Mouse (Mus musculus) CH12.LX (cell line): Measurements from ENCODE around the gene Dip2b.

Experiments
- BHLHE40 ChIP-seq: IDR thresholded peaks from 2 replicates; pipeline ENCODE4 v1.6.1; 2011; ENCODE audit warnings: mild to moderate bottlenecking, low read depth, low read length, improper control_type of control experiment
- CHD2 ChIP-seq: IDR thresholded peaks from 2 replicates; pipeline ENCODE4 v1.6.1; 2011; ENCODE audit warnings: low read length, improper control_type of control experiment
- CTCF ChIP-seq, 2 experiments: IDR thresholded peaks in 1 of 2; conservative IDR thresholded peaks in 1 of 2; 2 replicates each; pipeline ENCODE4 v1.5.1; 2011 to 2012; ENCODE audit warnings: low read depth in 2 of 2, low read length in 2 of 2, improper control_type of control experiment in 1 of 2, inconsistent platforms in 1 of 2, mild to moderate bottlenecking in 1 of 2, moderate library complexity in 1 of 2
- ELF1 ChIP-seq: IDR thresholded peaks from 2 replicates; pipeline ENCODE4 v1.6.1; 2014; ENCODE audit warnings: low read depth, mild to moderate bottlenecking, inconsistent platforms, low read length, improper control_type of control experiment
- EP300 ChIP-seq: IDR thresholded peaks from 2 replicates; pipeline ENCODE4 v1.6.1; 2011; ENCODE audit warnings: low read length, improper control_type of control experiment
- MAFK ChIP-seq: IDR thresholded peaks from 2 replicates; pipeline ENCODE4 v1.6.1; 2011; ENCODE audit warnings: low read length, improper control_type of control experiment; ENCODE audit not compliant: insufficient replicate concordance
- MAX ChIP-seq: IDR thresholded peaks from 2 replicates; pipeline ENCODE4 v1.6.1; 2011; ENCODE audit warnings: low read length, improper control_type of control experiment
- MAZ ChIP-seq: IDR thresholded peaks from 2 replicates; pipeline ENCODE4 v1.6.1; 2012; ENCODE audit warnings: low read depth, mild to moderate bottlenecking, inconsistent platforms, low read length, improper control_type of control experiment, moderate library complexity
- MEF2A ChIP-seq: IDR thresholded peaks from 2 replicates; pipeline ENCODE4 v1.6.1; 2014; ENCODE audit warnings: low read depth, mild to moderate bottlenecking, inconsistent platforms, low read length, improper control_type of control experiment, borderline replicate concordance
- POLR2A ChIP-seq: IDR thresholded peaks from 2 replicates; pipeline ENCODE4 v1.6.1; 2011; ENCODE audit warnings: low read depth, mild to moderate bottlenecking, improper control_type of control experiment, low read length
- RCOR1 ChIP-seq: conservative IDR thresholded peaks from 2 replicates; pipeline ENCODE4 v1.6.1; 2012; ENCODE audit warnings: low read depth, mild to moderate bottlenecking, inconsistent platforms, low read length, improper control_type of control experiment
- TBP ChIP-seq: conservative IDR thresholded peaks from 2 replicates; pipeline ENCODE4 v1.6.1; 2011; ENCODE audit warnings: low read depth, low read length, improper control_type of control experiment
- ZKSCAN1 ChIP-seq: IDR thresholded peaks from 2 replicates; pipeline ENCODE4 v1.6.1; 2012; ENCODE audit warnings: low read depth, inconsistent platforms, low read length, improper control_type of control experiment, borderline replicate concordance

DNA sequence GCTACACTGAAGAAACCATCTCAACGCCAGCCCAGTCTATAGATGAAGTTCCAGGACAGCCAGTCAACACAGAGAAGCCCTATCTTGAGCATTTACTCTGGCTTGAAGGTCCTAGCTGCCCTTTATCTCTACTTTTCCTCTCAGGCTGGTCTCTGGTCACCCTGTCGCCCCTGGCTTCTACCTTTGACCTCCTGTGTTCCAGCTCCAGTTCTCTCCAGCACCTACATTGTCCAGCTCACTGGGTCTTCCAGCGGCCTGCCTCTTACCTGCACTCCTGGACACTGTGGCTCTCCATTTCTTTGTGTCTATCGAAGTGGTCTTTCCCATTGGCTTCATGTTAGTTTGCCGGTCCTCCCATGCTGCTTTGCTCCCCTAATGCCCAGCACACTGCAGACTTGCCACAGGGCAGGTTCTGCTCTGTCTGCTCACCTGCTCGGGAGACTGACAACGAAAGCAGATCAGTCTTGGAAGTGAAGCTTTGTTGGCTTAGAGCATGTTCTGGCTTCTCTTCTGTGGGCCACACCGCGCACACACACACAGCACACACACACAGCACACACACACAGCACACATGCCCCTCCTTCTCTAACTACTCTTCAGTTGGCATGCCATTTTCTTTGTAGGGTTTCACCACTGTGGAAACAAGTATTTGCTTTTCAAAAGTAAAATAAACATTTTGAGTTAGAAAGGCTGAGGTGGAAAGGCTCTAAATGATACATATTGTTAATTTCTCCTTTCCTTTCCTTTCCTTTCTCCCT lies 35.4 kb downstream of the Dip2b start:
- TF ChIP-seq POLR2A (no peak), CTCF (conservative IDR thresholded peaks at IDR 0.05 in 1 of 2, IDR thresholded peaks at IDR 0.05 in 1 of 2; ENCODE audit: low read depth in 2 of 2, low read length in 2 of 2) (no peak), TBP (no peak), MAX (no peak), BHLHE40 (no peak), MAFK (no peak), CHD2 (no peak), EP300 (no peak), MEF2A (no peak), ZKSCAN1 (no peak), RCOR1 (no peak), ELF1 (no peak), MAZ (no peak)
